Mouse (Mus musculus) MEL-GATA-1-ER (cell line): Measurements from ENCODE around the gene A930002H24Rik.
"Not testable (repeated sequence)": the region's sequence is repeated elsewhere in the genome, so short reads cannot be mapped to it uniquely, and the experiment has no call there.

Source experiments
- DNase-seq: peaks from one replicate; pipeline ENCODE4 v3.0.0-alpha.2; 2012; ENCODE audit warnings: low read depth; ENCODE audit errors: extremely low read depth

A930002H24Rik gene

DNA sequence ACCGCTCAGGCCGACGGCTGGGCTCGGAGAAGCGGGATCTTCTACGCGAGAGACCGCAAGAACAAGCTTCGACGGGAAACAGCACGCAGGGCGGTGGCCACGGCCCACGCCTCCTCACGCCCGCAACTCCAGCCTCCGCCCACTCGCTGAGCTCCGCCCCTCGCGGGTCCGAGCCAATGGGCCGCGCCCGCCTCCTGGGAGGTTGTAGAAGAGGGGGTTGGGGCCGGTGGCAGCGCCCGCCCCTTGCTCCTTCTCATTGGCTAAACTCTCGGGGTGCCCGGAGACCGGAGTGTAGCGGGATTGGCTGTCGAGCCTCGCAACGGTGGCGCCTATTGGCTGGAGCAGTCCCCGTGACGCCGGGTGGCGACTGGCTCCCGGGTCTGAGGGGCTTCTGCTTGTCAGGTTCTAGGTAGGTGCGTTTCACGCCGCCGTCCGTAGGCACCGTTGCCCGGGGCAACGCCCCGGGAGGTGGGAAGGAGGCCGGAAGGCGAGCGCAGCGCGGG lies at the start of gene A930002H24Rik:
TSS of gene A930002H24Rik (minus strand) at position 145 of the 503 bp plus-strand sequence.
- peak; percentile 91 for DNase-seq

DNA sequence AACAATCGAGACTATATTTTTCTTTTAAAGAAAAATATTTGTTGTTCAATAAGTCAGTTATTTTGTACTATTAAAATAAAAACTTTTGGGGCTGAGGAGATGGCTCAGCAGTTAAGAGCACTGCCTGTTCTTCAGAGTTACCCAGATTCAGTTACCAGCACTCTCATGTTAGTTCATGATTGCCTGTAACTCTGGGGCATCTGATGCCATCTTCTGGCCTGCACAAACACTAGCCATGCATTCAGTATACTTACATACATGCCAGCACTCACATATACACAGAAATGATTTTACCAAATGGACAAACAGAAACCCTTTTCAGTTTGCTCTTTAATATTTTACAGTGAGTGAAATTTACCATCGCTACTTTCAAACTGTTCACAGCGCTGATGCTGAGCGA lies 45.7 kb upstream of the A930002H24Rik start:
- DNase-seq = no peak

DNA sequence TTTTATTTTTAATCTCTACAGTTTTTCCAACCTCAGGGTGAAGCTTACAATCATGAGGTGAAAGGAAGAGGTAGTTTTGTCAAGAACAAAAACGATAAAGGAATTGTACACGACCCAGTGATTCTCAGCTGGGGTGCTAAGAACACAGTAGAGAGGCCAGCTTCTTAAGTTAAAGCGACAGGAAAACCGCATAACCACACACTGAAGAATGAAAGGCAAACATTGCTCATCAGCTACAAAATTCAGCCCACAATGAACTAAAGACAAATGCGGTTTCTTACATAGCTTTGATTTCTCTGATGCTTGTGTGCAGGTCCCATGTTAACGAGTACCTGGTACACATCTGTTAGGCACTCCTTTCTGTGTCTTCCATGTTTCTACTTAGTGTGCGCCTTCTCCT lies 33.5 kb upstream of the A930002H24Rik start:
- DNase-seq = no peak

DNA sequence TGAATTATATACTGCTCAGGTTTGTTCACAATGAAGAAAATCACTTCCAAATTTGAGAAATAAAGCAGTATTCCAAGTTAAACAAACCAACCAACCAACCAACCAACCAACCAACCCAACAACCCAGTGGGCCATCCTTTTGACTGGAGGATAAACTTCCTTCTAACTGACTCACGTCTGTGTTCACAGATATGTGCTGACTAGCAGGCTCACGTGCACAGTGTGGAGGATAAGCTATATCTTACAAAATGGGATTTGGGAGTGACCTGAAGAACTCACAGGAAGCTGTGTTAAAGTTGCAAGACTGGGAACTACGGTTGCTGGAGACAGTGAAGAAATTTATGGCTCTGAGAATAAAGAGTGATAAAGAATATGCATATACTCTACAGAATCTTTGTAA lies 32.2 kb upstream of the A930002H24Rik start:
- no peak for DNase-seq

DNA sequence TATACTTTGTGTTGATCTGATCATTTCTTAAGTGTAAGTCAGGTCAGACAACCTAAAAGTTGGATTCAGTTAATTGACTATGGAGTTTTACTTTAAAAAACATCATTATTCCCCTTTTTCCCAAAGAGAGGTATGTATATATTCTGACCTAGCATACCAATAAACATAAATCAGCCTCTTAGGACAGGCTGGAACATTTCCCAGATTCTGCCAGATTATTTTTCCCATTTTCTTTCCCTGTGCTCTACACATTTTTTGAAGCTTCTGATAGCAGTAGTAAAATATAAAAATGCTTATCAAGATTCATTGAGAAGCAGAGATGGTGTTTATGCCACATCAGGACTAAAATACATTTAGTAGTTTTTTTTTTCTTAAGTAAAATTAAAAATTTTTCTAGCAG lies 27.0 kb upstream of the A930002H24Rik start:
- DNase-seq = no peak

DNA sequence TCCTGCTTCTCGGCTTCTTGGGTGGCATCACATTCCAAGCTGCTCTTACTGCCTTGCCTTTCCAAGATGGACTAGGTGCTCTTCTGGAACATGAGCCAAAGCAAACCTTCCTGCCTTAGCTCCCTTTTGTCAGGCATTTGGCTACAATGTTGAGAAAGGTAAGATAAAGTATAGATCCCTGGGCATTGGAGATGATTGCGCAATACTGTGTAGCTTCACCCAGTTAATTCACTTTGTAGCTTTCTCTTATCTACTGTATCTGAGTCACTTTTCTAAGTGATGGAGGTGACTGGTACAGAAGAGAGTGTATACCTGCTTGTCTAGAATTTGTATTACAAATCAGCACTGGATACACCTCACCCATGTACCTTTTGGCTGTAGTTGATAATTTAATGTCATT lies 23.4 kb upstream of the A930002H24Rik start:
- no peak for DNase-seq

DNA sequence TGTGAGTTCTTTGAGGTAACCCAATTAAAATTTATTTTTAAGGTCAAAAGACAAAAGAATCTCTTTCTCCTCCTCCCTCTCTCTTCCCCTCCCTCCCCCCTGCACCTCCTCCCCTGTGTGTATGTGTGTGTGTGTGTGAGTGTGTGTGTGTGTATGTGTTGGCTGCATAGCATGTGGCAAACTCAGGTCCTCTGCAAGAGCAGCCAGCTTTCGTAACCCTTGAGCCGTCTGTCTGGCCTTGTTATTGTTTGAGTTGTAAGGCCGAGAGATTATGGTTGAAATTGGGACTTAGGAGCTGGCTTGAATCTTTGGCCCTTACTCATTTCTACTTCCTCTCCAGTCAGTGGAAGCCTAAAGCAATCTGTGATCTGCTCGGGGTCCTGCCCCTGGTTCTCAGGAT lies 16.4 kb upstream of the A930002H24Rik start:
- no peak for DNase-seq

DNA sequence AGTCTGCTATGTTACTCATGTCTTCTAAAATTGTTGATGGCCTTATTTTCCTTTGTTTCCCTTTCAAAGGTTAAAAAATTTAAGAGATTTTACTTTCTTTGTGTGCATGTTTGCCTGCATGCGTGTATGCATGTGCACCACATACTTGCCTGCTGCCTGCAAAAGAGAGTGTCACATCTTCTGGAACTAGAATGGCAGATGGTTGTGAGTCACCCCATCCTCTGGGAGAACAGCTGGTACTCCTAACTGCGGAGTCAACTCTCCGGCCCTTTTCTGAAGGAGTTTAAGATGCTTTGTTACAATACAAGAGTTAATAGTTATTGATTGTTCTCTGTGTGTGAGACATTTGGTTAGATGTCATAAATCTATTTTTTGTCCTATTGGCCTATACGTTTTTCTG lies 15.3 kb upstream of the A930002H24Rik start:
- DNase-seq = no peak

DNA sequence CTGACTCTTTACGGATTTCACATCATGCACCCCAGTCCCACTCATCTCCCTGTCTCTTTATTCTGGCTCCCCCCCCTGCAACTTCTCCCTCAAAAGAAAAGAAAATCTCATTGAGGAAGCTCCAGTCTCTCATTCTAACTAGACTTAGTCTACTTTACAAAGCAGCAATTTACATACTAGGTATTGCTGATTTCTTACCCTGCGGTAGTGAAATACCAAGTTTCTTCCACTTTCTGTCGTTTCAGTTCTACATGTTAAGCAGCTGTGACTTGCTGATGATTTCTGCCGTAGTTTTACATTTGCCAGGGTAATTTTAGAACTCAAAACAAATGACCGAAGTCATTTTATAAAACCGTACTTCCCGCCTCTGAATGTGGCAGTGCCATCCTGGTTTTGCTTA lies 8.2 kb upstream of the A930002H24Rik start:
- DNase-seq = no peak

DNA sequence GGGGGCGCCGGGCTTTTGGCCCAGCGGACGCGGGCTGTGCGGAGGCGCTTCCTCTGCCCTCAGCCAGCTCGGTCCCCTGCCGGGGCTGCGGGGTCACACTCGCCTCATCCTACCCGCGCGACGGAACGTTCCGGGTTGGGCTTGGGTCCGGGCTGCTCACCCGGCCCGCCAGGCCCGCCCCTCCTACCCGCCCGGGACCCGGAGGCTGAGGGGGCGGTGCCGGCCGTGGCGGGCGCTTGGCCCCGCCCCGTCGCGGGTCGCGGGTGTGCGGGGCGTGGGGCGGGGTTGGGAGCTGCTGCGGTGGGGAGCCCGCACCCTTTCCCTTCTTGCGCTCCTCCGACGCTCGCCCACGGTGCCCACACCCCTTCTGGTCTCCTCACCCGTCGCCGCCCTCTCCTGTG lies 580 bp upstream of the A930002H24Rik start:
- no peak for DNase-seq

DNA sequence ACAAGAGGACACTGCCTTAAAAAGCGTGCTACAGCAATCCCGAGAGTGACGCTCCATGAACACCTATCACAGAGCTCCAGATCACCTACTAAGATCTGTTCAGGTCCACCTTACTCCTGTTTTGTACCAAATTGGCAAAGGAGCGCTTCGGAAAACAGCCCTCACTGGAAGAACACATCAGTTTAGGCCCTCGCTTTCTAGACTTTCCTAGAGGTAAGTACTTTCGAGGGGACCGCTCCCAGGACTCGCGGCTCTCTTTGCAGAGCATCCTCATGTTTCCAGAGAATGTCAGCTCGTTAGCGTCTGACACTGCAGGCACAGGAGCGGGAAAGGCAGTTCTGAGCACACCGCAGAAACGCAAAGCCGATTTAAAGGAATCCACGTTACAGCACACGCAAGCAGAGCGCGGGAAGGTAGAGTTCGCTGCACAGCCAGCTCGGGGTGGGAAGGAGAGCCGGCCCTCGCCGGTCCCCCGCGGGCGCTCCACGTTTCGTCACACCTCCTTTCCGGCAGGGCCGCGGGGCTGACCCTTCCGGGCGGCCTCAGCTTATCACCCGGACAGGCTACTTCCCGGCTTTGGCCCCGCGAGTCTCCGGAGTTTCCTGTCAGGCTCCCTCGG lies 470 bp downstream of the A930002H24Rik start, which contains the start of gene Fer:
TSS of gene Fer (plus strand) at position 51 of the 619 bp plus-strand sequence.
- peak; percentile 41 for DNase-seq

DNA sequence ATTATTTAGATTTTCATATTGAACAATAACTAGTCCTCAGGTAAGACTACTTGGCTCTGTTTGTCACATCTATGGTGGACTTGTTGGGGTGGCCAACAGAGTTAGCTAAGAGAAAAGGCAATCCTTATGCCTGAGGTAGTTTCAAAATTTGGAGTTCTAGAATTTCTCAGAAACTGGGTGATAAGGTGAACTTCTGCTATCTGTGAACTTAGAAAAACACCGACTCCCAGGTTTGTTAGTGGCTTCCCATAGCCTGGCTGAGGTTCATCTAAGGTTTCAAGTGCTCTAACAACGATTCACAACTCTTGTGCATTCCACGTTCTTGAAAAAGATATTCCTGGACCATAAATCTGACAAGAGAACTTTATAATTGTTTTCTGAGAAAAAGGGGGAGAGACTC lies 1.2 kb downstream of the A930002H24Rik start:
- no peak for DNase-seq

DNA sequence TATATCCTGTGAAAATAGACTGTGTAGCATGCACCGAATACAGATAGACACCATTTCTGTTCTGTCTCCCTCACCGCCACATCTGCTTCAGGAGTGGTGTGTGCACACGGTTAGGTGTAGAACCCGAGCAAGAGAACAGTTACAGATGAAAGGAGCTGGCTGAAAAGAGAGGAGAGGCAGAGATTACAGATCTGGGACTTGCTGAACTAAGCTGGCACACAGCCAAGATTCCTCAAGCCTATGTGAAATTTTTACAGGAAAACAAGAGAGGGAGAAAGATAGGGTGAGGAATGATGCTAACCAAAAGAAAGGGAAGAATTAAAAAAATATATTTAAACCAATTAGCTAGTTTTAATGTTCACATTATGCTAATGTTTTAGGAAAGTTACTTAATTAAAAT lies 2.6 kb downstream of the A930002H24Rik start:
- DNase-seq = no peak

DNA sequence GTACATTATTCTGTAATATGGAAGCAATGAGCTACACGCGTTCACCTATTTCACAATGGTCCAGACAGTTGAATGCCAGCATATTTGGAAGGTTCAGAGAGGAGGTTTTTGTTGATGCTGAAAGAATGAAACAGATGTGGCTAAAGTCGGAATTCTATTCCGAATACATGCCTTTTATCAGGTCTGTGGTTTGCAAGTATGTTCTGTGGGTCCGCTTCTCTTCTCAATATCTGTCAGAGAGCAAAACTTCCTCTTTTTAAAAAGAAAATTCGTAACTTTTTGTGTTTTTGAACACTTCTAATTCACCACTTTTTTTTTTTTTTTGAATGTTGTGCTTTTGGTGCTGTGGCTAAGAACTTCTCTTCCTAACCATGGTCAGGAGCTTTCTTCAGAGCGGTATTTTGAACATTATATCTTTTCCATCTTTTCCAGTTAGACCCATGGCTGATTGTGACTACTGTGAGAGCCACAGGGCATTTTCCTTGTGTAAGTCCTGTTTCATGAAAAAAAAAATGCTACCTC lies 6.5 kb downstream of the A930002H24Rik start:
- DNase-seq = peak; percentile 79

DNA sequence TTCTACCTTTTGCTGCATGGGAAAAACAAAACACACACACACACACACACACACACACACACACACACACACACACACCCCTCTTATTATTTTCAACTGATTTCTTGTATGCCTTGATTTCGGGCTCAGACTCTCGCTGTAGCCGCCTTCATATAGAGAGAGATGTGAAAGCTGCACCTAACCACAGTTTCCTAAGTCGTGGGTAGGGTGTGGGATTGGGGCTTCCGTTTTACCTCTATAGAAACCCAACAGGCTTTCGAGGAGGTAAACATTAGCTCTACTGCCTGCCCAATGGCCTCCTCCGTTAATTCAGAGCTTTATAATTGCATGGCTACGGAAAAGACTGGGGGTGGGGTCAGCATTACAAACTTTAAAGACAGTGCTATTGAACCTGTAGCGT lies 13.6 kb downstream of the A930002H24Rik start:
- DNase-seq = no peak

DNA sequence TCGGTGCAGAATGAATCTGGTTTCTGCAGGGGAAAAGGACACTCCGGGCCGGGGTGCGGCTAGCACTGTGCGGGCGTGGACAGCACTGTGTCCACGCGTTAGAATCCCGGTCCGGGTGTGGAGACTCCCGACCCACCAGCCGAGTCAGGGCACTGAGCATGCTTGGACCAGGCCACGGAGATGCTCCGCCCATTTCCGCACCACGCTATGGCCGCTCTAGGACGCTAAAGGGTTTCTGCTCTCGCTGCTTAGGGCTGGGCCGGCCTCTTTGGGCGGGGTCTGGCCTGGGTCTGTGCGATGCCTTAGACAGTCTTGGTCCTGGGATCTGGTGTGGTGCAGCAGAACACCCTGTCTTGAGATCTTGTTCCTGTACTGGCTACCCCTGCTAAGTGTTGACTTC lies 14.0 kb downstream of the A930002H24Rik start:
- DNase-seq = peak; percentile 83

DNA sequence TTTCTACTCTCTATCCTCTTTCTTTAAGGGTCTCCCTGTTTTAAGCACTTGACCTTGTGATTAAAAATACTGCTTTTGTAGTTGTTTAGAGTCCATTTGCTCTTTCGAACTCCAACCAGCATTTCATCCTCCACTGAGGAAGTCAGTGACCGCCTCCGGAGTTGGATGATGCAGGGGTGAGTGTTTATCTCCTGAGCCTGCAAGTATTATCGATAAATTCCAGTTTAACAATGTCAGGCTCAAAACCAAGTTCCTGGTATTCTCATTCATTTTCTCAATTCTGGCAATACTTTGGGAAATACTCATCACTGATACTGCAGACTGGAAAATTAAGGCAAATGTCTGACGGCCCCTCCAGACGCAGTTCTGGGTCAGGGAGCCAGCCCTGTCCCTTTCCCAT lies 14.4 kb downstream of the A930002H24Rik start:
- no peak for DNase-seq

DNA sequence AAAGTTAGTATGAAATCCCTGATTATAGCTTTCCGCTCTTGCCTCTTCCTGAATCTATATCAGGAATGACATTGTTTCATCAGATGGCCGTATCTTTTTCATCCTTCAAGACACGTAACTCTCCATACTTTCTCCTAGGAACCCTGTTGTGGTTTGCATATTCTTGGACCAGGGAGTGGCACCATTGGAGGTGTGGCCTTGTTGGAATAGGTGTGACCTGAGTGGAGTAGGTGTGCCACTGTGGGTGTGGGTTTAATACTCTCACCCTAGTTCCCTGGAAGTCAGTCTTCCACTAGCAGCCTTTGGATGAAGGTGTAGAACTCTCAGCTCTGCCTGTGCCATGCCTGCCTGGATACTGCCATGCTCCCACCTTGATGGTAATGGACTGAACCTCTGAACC lies 17.8 kb downstream of the A930002H24Rik start:
- DNase-seq = not testable (repeated sequence)

DNA sequence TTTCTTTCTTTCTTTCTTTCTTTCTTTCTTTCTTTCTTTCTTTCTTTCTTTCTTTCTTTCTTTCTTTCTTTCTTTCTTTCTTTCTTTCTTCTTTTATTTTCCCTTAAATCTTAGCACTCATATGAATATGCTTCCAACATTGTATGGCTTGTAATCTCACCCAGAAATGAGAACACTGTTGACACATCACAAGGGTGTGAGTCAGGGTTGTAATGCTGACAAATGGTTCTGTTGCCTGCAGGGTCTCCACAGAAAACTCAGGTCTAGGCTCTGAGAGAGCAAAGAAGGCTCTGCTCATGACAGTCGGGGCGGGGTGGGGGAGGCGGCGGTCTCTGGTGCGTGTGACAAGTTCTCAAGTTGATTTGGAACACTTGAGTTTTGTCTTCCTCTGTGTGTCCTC lies 18.7 kb downstream of the A930002H24Rik start:
- no peak for DNase-seq

DNA sequence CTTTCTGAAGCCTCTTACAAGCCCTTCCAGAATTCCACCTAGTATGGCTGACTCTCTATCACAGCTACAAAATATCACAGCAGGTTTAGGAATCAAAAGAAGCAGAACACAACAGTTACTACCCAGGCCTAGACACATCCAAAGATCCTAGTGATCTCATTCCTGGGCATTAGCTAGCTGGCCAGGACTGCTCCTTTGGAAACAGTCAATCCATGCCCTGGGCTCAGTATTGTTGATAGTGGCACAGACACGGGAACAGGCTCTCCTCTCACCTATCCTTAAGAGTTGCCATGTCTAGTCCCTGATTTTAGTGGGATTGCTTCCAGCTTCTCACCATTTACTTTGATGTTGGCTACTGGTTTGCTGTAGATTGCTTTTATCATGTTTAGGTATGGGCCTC lies 21.4 kb downstream of the A930002H24Rik start:
- no peak for DNase-seq

DNA sequence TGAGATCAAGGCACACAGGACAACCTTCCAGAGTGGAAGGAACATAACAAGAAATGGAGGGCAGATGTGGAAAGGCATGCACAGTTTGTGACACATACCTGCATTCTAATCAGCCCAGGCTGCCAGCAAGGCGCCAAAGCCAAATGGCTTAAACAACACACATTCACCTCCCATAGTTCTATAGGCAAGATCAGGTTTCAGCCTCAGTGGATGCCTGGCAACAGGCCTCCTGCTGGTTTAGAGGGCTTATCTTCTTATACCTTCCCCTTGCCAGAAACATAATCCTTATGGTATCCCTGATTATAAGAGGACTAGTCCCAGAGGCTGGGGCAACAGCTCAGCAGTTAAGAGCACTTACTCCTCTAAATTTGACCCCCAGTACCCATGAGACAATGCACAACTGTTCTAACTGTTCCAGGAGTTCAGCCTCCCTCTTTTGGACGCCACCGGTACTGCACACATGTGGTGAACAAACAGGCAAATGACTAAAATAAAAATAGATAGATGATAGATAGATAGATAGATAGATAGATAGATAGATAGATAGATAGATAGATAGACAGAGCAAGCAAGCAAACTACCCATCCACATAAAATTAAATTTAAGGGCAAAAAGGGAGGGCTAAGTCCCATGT lies 23.8 kb downstream of the A930002H24Rik start:
- DNase-seq = no peak

DNA sequence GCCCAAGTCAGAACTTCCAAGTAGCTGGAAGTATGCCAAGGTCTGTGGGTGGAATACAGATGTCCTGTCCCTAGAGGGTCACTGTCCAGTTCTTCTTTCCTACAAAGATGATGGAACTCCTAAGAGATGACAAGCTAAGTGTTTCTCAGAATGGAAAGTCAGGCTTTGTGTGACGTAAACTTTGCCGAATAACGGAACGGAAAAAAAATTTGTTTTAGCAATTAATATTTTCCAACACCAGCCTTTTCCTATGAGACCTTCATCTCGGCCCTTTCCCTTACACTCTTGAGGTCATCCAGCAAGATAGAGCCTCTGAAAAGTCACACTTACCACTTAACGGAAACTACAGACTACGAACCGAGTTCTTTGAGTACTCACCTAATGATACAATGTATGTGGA lies 25.4 kb downstream of the A930002H24Rik start:
- no peak for DNase-seq

DNA sequence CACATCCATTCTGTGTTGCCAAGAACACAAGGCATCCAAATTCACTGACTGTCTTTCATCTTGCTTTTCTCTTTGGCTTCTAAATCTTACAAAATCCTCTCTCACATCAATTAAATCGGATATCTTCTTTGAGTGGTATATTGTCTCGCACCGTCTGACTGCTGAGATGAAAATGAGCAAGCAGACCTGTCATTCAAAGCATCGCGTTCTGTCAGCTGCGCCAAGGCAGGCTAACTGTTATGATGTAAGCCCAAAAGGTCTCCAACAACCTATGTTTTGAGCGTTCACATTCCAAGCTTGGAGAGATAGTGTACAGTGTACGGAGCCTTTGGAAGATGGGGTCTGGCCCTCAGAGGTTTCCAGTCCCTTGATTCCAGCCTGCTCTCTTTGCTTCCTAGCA lies 26.9 kb downstream of the A930002H24Rik start:
- no peak for DNase-seq
